17 mouse cellular contexts compared by ENCODE assay signal in the genomic region with DNA sequence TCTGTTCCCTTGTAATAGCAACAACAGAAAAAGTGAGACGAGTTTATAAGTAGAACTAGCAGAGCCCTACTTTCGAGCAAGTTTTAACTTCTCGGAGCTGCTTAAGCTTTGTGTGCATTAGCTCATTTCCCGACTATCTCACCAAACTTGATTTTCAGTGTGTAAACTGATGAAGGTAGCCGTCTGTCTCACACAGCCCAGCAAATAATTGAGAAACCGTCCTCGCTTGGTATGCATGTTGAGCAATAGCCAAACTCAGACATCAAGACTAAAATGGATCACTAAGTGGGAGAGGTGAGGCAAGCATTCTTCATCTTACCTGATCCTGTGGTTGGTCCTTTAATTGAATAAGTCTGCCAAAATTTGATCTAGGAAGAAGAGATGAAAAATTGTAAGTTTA. TPM values are rescaled to one million over a fixed set of nuclear protein-coding genes. Genes with fewer than 3 reads are reported as not detected.
"Had no signal": no experiment of that assay in that cellular context is flagged by ENCODE, and none has a peak within 500 bp of the region (broad histone marks: within the 10 kb centered on the region; RNA-seq: fewer than 3 reads in every experiment).

No protein-coding gene starts in this region.

- ATAC-seq: hindbrain, embryonic 16.5 days; inflammation-experienced regulatory T-cells, adult 6 months; intestine, postnatal 0 days had no signal

- DNase-seq: kidney, adult 8-10 months; kidney, postnatal 36 days; liver, embryonic 13.5 days; lung, postnatal 14 days; midbrain, embryonic 14.5 days; right cerebral cortex, postnatal 4 days; spleen, adult 18-20 months; thymus, postnatal 4 days had no signal

- H3K9me3 ChIP-seq: limb, embryonic 12.5 days; liver, embryonic 13.5 days; neural tube, embryonic 15.5 days; stomach, embryonic 15.5 days had no signal

- H3K4me2 ChIP-seq: limb, embryonic 12.5 days; liver, embryonic 13.5 days; neural tube, embryonic 15.5 days; stomach, embryonic 15.5 days had no signal

- H3K27ac ChIP-seq: limb, embryonic 12.5 days; liver, embryonic 13.5 days; neural tube, embryonic 15.5 days; stomach, embryonic 15.5 days had no signal

- H3K27me3 ChIP-seq: limb, embryonic 12.5 days; liver, embryonic 13.5 days; neural tube, embryonic 15.5 days; stomach, embryonic 15.5 days had no signal

- H3K9ac ChIP-seq: limb, embryonic 12.5 days; liver, embryonic 13.5 days; neural tube, embryonic 15.5 days; stomach, embryonic 15.5 days had no signal

- H3K36me3 ChIP-seq: limb, embryonic 12.5 days; liver, embryonic 13.5 days; neural tube, embryonic 15.5 days; stomach, embryonic 15.5 days had no signal

- H3K4me1 ChIP-seq: liver, embryonic 13.5 days; neural tube, embryonic 15.5 days; stomach, embryonic 15.5 days had no signal

- H3K4me3 ChIP-seq: limb, embryonic 12.5 days; liver, embryonic 13.5 days; myocyte; neural tube, embryonic 15.5 days; stomach, embryonic 15.5 days had no signal

RNA-seq across cellular contexts. Expression of a gene that starts 25.9 kb away (rescaled TPM):
- total RNA-seq: layer of hippocampus, adult 18-20 months; megakaryocyte-erythroid progenitor cell, adult 5-6 weeks had no signal
